Mouse (Mus musculus) midbrain, embryonic 13.5 days (tissue): Measurements from ENCODE around the gene Ctss. TPM values are rescaled to one million over a fixed set of nuclear protein-coding genes. Genes with fewer than 3 reads are reported as not detected.

Source experiments
- ATAC-seq: fragments of 200-750 bp; cut with Nextera tagmentation; 2 replicates; pipeline ENCODE4 v1.8.0; 2017; ENCODE audit warnings: mild to moderate bottlenecking, moderate TSS enrichment, moderate library complexity
- H3K27ac ChIP-seq: fragments of 300-500 bp; sonication (generic); 2 replicates; pipeline ENCODE4 v1.5.1; 2015; ENCODE audit warnings: inconsistent platforms, mild to moderate bottlenecking, moderate library complexity
- H3K27me3 ChIP-seq: fragments of 300-500 bp; sonication (generic); 2 replicates; pipeline ENCODE4 v1.6.1; 2015; ENCODE audit warnings: mild to moderate bottlenecking, inconsistent platforms
- H3K36me3 ChIP-seq: fragments of 300-500 bp; sonication (generic); 2 replicates; pipeline ENCODE4 v1.6.1; 2015; ENCODE audit warnings: mild to moderate bottlenecking, inconsistent platforms
- H3K4me1 ChIP-seq: fragments of 300-500 bp; sonication (generic); replicated peaks from 2 replicates; pipeline ENCODE4 v1.6.1; 2015; ENCODE audit warnings: inconsistent platforms
- H3K4me2 ChIP-seq: fragments of 300-500 bp; sonication (generic); replicated peaks from 2 replicates; pipeline ENCODE4 v1.6.1; 2015; ENCODE audit warnings: moderate library complexity, mild to moderate bottlenecking, inconsistent platforms
- H3K4me3 ChIP-seq: fragments of 300-500 bp; sonication (generic); replicated peaks from 2 replicates; pipeline ENCODE4 v1.5.1; 2015; ENCODE audit warnings: mild to moderate bottlenecking, inconsistent platforms
- H3K9ac ChIP-seq: fragments of 300-500 bp; sonication (generic); replicated peaks from 2 replicates; pipeline ENCODE4 v1.6.1; 2015; ENCODE audit warnings: mild to moderate bottlenecking, inconsistent platforms
- H3K9me3 ChIP-seq: fragments of 300-500 bp; sonication (generic); 2 replicates; pipeline ENCODE4 v1.6.1; 2016; ENCODE audit warnings: mild to moderate bottlenecking, inconsistent platforms
- WGBS: fragments of 180-500 bp; shearing (Covaris S2); methylation state at CpG from one replicate; pipeline ENCODE4 v1.1.7; 2015; 5-methylcytosine and 5-hydroxymethylcytosine counted together
- polyA plus RNA-seq: library from polyadenylated mRNA; unstranded; fragments of >200 nt; fragmentation: Nextera tagmentation; extraction: Ambion mirVana; gene quantifications from 2 replicates; pipeline ENCODE4 v1.2.1, GENCODE M21; 2015

Gene Ctss
- polyA plus RNA-seq, 1 experiment from 2014 or later = 10.5 TPM

- ATAC-seq = no peak
- no peak overlapping the region for H3K4me2 ChIP-seq
- no peaks in the 10 kb centered on the region for H3K36me3 ChIP-seq
- H3K4me3 ChIP-seq = no peak overlapping the region
- no peaks in the 10 kb centered on the region for H3K9me3 ChIP-seq
- H3K27ac ChIP-seq = no peak overlapping the region
- no peaks in the 10 kb centered on the region for H3K27me3 ChIP-seq
- no peaks in the 10 kb centered on the region for H3K4me1 ChIP-seq
- 95% methylated on average over 3 of the region's 3 CpGs for WGBS
- no peak overlapping the region for H3K9ac ChIP-seq
These were observed 10.0 kb upstream of the Ctss start for GRCm38 (mm10) chr3:95516614-95517041.

GRCm38 (mm10) chr3:95517493-95517898 is 9.1 kb upstream of the Ctss start:
- no peak overlapping the region for H3K9ac ChIP-seq
- no peaks in the 10 kb centered on the region for H3K36me3 ChIP-seq
- ATAC-seq = peak; percentile 68; the same call in 1 of the 2 replicates
- H3K4me1 ChIP-seq = no peaks in the 10 kb centered on the region
- H3K4me3 ChIP-seq = no peak overlapping the region
- no peak overlapping the region for H3K27ac ChIP-seq
- no peak overlapping the region for H3K4me2 ChIP-seq
- H3K9me3 ChIP-seq = no peaks in the 10 kb centered on the region
- H3K27me3 ChIP-seq = no peaks in the 10 kb centered on the region
- WGBS = 26% methylated on average over 10 of the region's 10 CpGs

GRCm38 (mm10) chr3:95518891-95519290 is 7.7 kb upstream of the Ctss start:
- WGBS = 83% methylated on average over 7 of the region's 7 CpGs
- no peak for ATAC-seq

GRCm38 (mm10) chr3:95519315-95519714 is 7.3 kb upstream of the Ctss start:
- Histone ChIP-seq H3K4me3 (no peak overlapping the region), H3K4me2 (no peak overlapping the region), H3K4me1 (no peaks in the 10 kb centered on the region), H3K9ac (no peak overlapping the region; the same call in 1 of the 2 replicates), H3K9me3 (no peaks in the 10 kb centered on the region), H3K36me3 (no peaks in the 10 kb centered on the region), H3K27me3 (no peaks in the 10 kb centered on the region), H3K27ac (no peak overlapping the region)
- WGBS = 86% methylated on average over 2 of the region's 2 CpGs
- ATAC-seq = no peak

More at GRCm38 (mm10) chr3:95518891-95519290, 7.7 kb upstream of the Ctss start:
- Histone ChIP-seq H3K27ac (no peak overlapping the region), H3K4me3 (no peak overlapping the region), H3K9me3 (no peaks in the 10 kb centered on the region), H3K4me2 (no peak overlapping the region), H3K4me1 (no peaks in the 10 kb centered on the region), H3K36me3 (no peaks in the 10 kb centered on the region), H3K27me3 (no peaks in the 10 kb centered on the region), H3K9ac (no peak overlapping the region)

- Histone ChIP-seq H3K4me2 (no peak overlapping the region), H3K4me3 (no peak overlapping the region), H3K27me3 (no peaks in the 10 kb centered on the region), H3K36me3 (no peaks in the 10 kb centered on the region), H3K9me3 (no peaks in the 10 kb centered on the region), H3K27ac (no peak overlapping the region), H3K9ac (no peak overlapping the region), H3K4me1 (no peaks in the 10 kb centered on the region)
- 91% methylated on average over 3 of the region's 3 CpGs for WGBS
- no peak for ATAC-seq
These were observed 6.5 kb upstream of the Ctss start for GRCm38 (mm10) chr3:95520100-95520499.

DNA sequence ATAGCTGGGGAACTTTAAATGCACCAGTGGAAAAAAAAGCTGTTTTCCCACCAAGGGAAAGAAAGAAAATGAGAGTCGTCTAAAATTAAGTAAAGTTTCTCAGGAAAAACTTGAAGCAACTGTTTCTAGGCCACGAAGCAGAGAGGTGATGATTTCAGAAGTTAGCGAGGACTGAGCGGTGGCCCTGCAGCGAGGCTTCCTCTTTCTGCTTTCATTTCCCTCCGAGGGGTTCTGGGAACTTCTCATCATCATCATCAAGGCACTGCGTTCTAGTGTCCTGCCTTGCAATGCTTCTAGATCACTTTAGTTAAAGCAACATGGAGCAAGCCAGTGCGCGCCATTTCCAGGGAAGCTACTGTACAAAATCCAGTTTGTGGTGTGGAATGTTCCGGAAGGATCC is 5.4 kb upstream of the Ctss start:
- Histone ChIP-seq H3K4me3 (no peak overlapping the region), H3K27me3 (no peaks in the 10 kb centered on the region), H3K4me1 (no peaks in the 10 kb centered on the region), H3K9ac (no peak overlapping the region), H3K4me2 (no peak overlapping the region), H3K27ac (no peak overlapping the region), H3K9me3 (no peaks in the 10 kb centered on the region), H3K36me3 (no peaks in the 10 kb centered on the region)
- no peak for ATAC-seq
- 96% methylated on average over 10 of the region's 10 CpGs for WGBS

DNA sequence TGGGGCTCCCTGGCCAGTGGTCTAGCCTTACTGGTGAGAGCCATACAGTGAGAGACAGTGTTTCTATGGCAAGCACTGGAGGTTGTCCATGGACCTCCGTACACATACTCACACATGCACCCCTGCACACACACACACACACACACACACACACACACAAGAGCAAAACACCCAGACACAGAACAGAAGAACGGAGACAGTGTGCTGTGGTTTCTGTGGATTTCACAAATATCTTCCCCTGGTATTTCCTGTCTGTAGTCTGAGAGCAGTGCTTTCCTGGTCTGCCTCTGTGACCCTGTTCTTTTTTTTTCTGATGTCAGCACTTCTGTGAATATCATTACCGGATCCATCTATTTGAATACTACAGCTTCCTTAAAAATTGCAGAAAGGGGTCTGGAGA is 2.9 kb upstream of the Ctss start:
- H3K9ac ChIP-seq = no peak overlapping the region
- ATAC-seq = no peak
- H3K27ac ChIP-seq = no peak overlapping the region
- H3K27me3 ChIP-seq = no peaks in the 10 kb centered on the region
- H3K4me1 ChIP-seq = no peaks in the 10 kb centered on the region
- H3K4me3 ChIP-seq = no peak overlapping the region
- H3K36me3 ChIP-seq = no peaks in the 10 kb centered on the region
- no peak overlapping the region for H3K4me2 ChIP-seq
- WGBS = 91% methylated on average over 3 of the region's 3 CpGs
- H3K9me3 ChIP-seq = no peaks in the 10 kb centered on the region

- H3K27ac ChIP-seq = no peak overlapping the region
- H3K9me3 ChIP-seq = no peaks in the 10 kb centered on the region
- WGBS = 67% methylated on average over 2 of the region's 2 CpGs
- H3K27me3 ChIP-seq = no peaks in the 10 kb centered on the region
- no peak overlapping the region for H3K4me3 ChIP-seq
- H3K4me2 ChIP-seq = no peak overlapping the region
- ATAC-seq = no peak
- H3K4me1 ChIP-seq = no peaks in the 10 kb centered on the region
- no peak overlapping the region for H3K9ac ChIP-seq
- H3K36me3 ChIP-seq = no peaks in the 10 kb centered on the region
These were observed 1.9 kb upstream of the Ctss start for GRCm38 (mm10) chr3:95524673-95525072.

DNA sequence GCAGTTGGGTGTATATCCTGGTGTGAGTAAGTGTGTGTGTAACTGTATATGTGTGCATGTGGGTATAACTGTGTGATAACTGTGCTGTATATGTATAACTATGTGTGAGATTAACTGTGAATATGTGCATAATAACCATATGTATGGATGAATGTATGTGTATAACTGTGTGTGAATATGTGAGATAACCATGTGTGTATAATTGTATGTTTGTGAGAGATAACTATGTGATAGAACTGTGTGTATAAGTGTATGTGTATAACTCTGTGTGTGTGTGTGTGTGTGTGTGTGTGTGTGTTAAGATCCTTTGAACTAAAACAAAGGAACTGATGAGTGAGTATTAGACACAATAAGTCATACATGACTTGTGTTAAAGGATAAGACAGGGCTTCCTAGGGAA is 475 bp upstream of the Ctss start:
- no peak overlapping the region for H3K4me3 ChIP-seq
- no peaks in the 10 kb centered on the region for H3K36me3 ChIP-seq
- no peak overlapping the region for H3K27ac ChIP-seq
- H3K9me3 ChIP-seq = no peaks in the 10 kb centered on the region
- no peaks in the 10 kb centered on the region for H3K27me3 ChIP-seq
- no peaks in the 10 kb centered on the region for H3K4me1 ChIP-seq
- ATAC-seq = no peak
- no peak overlapping the region for H3K4me2 ChIP-seq
- H3K9ac ChIP-seq = no peak overlapping the region

GRCm38 (mm10) chr3:95529814-95530213 is 3.2 kb downstream of the Ctss start:
- WGBS = 92% methylated on average over 6 of the region's 6 CpGs
- no peak overlapping the region for H3K9ac ChIP-seq
- no peak for ATAC-seq
- no peak overlapping the region for H3K27ac ChIP-seq
- H3K4me1 ChIP-seq = no peaks in the 10 kb centered on the region
- H3K27me3 ChIP-seq = no peaks in the 10 kb centered on the region
- H3K36me3 ChIP-seq = no peaks in the 10 kb centered on the region
- no peak overlapping the region for H3K4me3 ChIP-seq
- no peaks in the 10 kb centered on the region for H3K9me3 ChIP-seq
- H3K4me2 ChIP-seq = no peak overlapping the region

DNA sequence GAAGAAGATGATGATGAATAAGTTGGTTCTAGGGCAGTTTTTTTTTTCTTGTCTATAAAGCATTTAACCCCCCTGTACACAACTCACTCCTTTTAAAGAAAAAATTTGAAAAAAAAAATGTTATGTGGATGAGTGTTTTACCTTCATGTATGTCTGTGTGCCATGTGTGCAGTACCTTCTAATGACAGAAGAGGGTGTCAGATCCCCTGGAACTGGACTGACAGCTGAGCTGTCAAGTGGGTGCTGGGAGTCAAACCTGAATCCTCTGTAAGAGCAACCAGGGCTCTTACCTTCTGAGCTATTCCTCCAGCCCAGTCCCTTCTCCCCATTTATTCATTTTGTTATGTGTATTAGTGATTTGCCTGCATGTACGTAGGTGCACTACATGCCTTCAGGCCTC is 4.4 kb downstream of the Ctss start:
- Histone ChIP-seq H3K4me3 (no peak overlapping the region), H3K36me3 (no peaks in the 10 kb centered on the region), H3K4me2 (no peak overlapping the region), H3K27me3 (no peaks in the 10 kb centered on the region), H3K9me3 (no peaks in the 10 kb centered on the region), H3K9ac (no peak overlapping the region), H3K27ac (no peak overlapping the region), H3K4me1 (no peaks in the 10 kb centered on the region)
- no peak for ATAC-seq
- 100% methylated on average over 1 of the region's 1 CpGs for WGBS

GRCm38 (mm10) chr3:95533364-95533763 is 6.8 kb downstream of the Ctss start:
- 91% methylated on average over 5 of the region's 5 CpGs for WGBS
- ATAC-seq = no peak

DNA sequence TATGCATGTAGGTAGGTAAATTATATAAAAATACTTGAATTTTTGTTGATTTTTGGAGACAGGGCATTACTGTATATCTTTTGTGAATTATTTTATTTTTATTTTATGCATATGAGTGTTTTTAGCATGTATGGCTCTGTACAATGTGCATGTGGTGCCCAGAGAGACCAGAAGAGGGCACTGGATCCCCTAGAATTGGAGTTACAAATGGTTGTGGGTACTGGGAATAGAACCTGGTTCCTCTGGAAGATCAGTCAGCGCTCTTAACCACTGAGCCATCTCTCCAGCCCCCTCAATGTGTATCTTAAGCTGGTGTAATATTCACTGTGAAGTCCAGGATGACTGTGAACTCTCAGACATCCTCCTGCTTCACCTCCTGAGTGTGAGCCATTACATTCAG is 8.3 kb downstream of the Ctss start:
- WGBS = 88% methylated on average over 1 of the region's 1 CpGs
- no peak overlapping the region for H3K4me3 ChIP-seq
- no peak overlapping the region for H3K27ac ChIP-seq
- no peak overlapping the region for H3K4me2 ChIP-seq
- ATAC-seq = no peak
- H3K36me3 ChIP-seq = no peaks in the 10 kb centered on the region
- no peak overlapping the region for H3K9ac ChIP-seq
- no peaks in the 10 kb centered on the region for H3K27me3 ChIP-seq
- H3K9me3 ChIP-seq = no peaks in the 10 kb centered on the region
- no peaks in the 10 kb centered on the region for H3K4me1 ChIP-seq

More at GRCm38 (mm10) chr3:95533364-95533763, 6.8 kb downstream of the Ctss start:
- Histone ChIP-seq H3K9ac (no peak overlapping the region), H3K4me3 (no peak overlapping the region), H3K4me1 (no peaks in the 10 kb centered on the region), H3K36me3 (no peaks in the 10 kb centered on the region), H3K9me3 (no peaks in the 10 kb centered on the region), H3K27ac (no peak overlapping the region), H3K27me3 (no peaks in the 10 kb centered on the region), H3K4me2 (no peak overlapping the region)
